Mouse (Mus musculus): ENCODE results near the gene Prm3. TPM values are rescaled to one million over a fixed set of nuclear protein-coding genes. Genes with fewer than 3 reads are reported as not detected.
"Not testable (repeated sequence)": the region's sequence is repeated elsewhere in the genome, so short reads cannot be mapped to it uniquely, and the experiment has no call there.

Gene Prm3
- total RNA-seq, 2 experiments from 2014 or later: not detected

DNA sequence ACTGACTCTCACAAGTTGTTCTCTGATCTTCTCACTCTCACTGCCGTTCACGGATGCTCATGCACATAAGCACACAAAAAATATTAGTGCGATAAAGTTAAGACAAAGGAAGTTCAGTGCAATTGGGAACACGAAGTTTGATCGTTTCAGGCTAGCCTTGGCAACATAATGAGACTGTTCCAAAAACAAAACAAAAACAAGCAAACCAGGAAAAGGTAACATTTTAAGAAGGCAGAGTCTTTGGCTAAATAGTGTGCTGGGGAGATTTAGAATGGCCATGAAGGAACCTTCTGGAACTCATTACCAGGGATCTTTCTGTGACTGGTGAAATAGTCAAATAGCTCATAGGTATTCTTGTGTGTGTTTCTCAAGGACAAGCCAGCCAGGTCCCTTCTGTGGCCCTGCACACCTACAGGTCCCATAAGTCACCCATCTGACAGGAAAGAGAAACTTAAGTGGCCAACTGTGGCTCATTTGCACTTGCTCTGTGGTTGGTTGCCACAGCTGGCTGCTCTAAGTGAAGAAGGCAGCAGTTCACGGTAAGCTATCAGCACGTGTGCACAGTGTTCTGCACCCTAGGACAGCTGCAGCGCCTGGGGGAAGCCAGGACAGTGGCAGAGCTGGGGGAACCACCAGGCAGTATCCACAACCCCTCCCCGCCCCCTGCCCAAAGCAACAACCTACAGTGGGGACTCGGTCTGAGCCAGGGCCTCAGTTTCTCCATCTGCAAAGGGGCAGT is 15.2 kb upstream of the Prm3 start, which contains the start of gene Prm1:
Gene Prm1, minus strand, starts transcription at position 51 of the 739 bp plus-strand sequence.
- 0 out of 2 replicates have a peak, but pooled peaks have one; percentile 29 for ATAC-seq (replicated peaks; ENCODE audit: poor library complexity)

DNA sequence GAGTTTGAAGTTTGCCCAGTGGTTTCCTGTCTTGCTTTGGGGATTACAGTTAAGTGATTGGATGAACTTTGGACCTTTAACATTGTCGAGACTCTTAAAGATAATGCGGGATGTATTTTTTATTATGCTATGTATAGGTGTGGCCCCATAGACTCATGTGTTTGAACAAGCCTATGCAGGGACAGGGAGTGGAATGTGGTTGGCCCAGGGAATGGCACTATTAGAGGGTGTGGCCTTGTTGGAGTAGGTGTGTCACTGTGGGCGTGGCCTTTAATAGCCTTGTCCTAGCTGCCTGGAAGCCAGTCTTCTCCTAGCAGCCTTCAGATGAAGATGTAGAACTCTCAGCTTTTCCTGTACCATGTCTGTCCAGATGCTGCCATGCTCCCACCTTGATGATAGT is 11.7 kb upstream of the Prm3 start:
- ATAC-seq (replicated peaks; ENCODE audit: poor library complexity): not testable (repeated sequence)

DNA sequence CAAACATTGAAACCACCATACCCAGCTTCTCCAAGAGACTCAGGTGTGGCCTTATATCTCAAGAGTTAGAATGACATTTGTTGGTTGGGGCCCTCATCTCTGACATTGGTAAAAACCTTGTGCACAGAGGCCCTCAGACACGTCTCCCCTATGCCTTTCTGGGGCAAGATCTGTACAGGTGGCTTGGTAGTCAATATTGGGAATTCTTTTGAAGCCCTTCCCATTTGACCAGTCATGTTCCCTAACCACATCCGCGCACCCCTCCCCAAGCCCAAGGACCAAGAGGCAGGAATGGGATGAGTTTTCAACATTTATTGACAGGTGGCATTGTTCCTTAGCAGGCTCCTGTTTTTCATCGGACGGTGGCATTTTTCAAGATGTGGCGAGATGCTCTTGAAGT is 5.3 kb upstream of the Prm3 start, which contains the start of gene Prm2:
Gene Prm2, minus strand, starts transcription at position 101 of the 400 bp plus-strand sequence.
- no peak for ATAC-seq (replicated peaks; ENCODE audit: poor library complexity)

DNA sequence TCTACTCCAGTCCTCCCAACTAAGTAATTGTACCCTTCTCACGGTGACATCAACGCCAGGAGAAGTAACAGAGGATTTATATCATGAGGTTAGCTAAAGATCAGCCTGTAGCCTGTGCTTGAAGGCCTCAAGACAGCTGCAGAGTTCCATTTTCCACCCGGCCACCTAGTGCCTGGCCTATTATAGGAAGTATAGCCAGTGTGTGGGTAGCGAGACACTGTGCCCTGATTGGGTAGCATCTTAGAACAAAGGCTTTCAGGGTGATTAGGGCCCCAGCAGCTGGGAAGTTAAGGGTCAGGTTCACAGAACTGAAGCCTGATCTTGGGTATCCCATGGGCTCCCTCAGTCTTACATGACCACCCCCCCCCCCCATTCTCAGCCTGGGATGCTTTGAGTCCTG is 1.8 kb downstream of the Prm3 start:
- no peak for ATAC-seq (replicated peaks; ENCODE audit: poor library complexity)

DNA sequence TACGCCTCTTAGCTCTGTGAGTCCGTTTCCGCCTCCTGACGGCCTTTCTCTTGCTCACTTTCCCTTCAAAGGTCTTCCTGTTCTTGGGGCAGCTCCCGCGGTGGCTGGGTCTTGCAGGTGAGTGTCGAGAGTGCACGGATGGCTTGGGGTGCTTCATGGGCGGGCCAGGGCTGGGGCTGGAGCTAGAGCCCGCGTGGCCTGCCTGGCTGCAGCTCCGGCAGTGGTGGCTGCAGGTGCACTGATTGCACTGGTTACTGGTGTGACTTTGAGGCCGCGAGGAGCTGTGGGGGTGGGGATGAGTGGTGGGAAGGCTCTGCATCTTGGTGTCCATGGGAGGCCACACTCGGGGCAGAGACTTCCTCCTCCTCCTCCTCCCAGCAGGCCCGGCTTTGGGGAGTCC is 2.4 kb downstream of the Prm3 start, which contains the start of gene Tnp2:
Gene Tnp2, minus strand, starts transcription at position 390 of the 400 bp plus-strand sequence.
- no peak for ATAC-seq (replicated peaks; ENCODE audit: poor library complexity)

DNA sequence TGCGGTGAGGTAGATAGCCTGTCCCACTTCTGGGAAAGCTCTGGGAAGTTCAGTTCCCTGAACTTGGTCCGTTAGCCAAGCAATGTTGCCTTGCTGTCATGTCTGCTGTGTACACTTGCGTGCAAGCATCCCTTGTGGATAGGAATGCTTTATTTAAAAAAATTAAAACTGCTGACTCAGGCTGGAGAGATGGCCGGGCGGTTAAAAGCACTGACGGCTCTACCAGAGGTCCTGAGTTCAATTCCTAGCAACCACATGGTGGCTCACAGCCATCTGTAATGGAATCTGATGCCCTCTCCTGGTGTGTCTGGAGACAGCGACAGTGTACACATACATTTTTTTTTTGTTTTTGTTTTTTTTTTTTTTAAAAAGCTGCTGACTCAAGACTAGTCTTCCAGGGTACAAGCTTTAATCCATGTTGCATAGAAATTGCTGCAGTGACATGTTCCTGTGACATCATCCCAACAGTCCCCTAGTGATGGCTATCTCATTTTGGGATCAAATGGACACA is 3.1 kb downstream of the Prm3 start:
- ATAC-seq (replicated peaks; ENCODE audit: poor library complexity): no peak

DNA sequence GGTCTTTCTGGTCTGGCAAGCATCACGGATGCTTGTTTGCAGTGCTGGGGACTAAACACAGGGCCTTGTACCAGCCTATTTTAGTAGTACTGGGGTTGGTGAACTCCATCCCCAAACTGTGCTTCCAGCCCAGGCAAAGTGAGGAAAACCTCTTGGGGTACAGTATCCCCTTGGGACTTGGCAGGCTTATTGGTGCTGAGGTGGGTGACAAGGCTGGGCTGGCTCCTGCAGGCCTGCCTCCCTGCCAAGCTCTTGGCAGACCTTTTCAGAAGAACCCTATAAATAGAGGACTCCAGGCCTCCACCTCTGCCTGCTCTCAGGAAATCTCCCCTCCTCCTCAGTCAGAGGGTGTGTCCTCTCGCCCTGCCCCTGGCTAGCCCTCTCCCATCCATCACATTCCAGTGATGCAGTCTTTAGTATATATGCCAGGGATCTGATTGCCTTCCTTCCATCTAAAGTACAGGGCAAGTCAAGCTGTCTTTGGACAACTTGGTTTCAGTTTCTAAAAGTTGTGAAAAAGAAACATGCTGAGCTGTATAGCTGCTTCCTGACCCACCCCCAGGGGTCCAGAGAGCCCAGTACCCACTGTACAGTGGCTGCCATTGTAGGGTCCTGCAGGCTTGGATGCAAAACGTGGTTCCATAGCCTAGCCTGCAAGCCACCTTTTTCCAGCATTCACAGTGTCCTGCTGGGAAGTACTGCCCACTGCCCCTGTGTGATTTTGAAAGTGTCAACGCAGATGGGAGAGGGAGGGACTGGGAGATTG is 3.7 kb downstream of the Prm3 start:
- no peak for ATAC-seq (replicated peaks; ENCODE audit: poor library complexity)

DNA sequence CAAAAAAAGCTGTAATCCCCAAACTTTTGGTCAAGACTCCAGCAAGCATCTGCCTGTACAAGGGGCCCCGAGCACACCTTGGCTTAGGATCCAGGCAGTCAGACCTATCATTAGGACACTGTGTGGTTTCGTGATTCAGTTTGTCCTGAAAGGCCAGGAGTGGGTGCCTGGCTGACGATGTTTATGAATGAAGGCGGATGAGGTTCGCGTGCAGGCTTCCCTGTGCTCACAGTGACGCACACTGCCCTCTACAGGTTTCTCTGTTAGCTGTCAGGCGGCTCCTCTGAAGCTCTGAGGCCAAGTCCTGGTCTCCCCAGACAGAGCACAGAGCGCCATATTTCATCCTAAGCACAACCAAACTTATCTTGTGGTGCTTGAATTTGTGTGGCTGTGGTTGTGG is 4.4 kb downstream of the Prm3 start:
- peak; percentile 66 for ATAC-seq (replicated peaks; ENCODE audit: poor library complexity)

DNA sequence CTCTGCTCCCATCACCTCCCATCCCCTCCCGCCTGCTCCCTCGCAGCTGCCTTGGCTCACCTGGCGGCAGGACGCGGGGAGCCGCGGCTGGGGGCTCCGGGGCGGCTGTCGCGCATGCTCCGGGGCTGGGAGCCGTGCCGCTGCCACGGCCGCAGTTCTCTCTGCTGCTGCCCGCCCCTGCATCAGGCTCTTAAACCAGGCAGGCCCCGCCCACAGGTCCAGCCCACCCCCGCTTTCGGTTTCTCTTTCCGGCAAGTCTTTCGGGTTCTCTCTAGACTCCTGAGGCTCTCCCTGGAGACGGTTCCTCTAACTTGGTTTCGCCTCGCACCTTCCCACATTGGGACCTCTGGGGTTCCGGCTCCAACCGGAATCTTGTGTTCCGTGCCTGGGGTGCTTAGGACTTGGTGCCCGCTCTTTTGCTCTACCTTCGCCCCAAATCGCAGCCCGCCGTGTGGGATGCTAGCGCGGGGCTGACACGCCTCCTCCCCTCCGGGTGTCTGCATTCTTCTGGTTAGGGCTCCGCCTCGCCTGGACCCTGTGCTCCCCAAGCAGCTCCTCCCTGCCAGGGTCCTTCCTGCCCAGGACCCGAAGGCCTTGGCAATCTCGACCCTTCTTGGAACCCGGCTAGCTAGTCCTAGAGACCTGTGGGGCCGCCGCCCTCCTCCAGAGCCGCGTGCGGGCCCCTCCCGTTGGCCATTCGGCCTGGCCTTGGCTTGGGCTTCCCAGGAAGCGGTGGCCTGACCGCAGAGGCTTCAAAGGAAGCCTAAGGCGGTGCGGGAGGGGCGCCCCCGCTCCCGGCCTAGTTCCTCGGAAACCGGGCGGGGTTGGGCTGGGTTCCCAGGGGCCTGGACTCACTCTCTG is 5.1 kb downstream of the Prm3 start, which contains the start of gene Socs1:
Gene Socs1, minus strand, starts transcription at position 166 of the 861 bp plus-strand sequence.
- peak; percentile 63 for ATAC-seq (replicated peaks; ENCODE audit: poor library complexity)

DNA sequence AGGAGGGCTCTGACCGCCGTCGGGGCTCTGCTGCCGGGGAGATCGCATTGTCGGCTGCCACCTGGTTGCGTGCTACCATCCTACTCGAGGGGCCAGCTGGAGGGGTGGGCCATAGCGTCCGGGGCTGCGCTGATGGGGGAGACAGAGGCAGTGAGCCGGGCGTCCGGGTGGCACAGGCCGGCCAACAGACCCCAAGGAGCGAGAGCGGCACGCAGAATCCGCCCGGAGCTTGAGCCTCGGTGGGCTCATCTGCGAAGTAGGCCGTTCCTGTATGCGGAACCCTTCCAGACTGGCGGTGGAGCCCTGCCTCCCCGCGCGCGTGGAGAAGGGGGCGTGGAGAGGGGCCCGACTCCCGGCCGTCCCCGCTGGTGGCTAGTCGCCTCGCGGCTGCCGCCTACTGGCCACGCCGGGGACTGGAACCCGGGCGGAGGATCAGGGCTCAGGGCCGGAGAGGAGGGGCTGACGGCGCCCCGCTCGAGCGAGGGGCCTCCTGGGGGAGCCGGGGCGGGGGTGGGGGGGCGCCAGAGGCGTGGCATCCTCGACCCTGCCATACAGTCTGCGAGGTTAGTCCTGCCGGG is 5.8 kb downstream of the Prm3 start:
- ATAC-seq (replicated peaks; ENCODE audit: poor library complexity): peak; percentile 64

DNA sequence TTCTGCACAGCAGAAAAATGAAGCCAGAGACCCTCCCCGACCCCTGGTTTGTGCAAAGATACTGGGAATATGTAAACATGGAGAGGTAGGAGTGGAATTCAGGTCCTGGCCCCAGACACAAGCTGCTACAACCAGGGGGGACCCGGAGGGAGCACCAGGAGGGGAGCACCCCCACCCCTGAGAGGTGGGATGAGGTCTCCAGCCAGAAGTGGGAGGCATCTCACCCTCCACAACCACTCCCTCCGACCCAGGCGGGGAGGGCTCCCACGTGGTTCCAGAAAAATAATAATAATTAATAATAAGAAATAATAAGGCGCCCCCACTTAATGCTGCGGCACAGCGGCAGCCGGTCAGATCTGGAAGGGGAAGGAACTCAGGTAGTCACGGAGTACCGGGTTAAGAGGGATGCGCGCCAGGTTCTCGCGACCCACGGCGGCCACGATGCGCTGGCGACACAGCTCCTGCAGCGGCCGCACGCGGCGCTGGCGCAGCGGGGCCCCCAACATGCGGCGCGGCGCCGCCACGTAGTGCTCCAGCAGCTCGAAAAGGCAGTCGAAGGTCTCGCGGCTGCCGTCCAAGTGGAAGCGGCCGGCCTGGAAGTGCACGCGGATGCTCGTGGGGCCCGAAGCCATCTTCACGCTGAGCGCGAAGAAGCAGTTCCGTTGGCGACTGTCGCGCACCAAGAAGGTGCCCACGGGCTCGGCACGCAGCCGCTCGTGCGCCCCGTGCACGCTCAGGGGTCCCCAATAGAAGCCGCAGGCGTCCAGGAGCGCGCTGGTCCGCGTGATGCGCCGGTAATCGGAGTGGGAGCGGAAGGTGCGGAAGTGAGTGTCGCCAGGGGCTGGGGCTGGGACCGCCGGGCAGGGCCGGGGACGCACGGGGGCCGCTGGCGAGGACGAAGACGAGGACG is 6.6 kb downstream of the Prm3 start:
- ATAC-seq (replicated peaks; ENCODE audit: poor library complexity): no peak

DNA sequence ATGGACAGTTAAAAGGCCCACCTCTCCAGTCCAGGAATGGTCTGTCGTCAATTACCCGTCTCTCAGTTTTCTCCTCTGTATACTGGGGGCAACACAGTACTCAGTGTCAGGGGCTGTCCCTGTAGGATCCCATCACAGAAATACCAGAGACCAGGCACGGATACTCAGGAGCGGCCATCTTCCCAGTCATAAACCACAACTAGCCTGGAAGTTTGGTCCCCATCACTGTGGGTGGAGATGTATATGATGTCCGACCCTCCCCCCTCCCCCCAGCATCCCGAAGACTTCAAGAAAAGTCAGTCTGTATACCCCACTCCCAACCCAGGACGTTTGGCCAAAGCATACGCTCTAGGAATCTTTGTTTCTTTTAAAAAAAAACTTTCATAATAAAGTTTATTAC is 7.3 kb downstream of the Prm3 start:
- ATAC-seq (replicated peaks; ENCODE audit: poor library complexity): no peak

DNA sequence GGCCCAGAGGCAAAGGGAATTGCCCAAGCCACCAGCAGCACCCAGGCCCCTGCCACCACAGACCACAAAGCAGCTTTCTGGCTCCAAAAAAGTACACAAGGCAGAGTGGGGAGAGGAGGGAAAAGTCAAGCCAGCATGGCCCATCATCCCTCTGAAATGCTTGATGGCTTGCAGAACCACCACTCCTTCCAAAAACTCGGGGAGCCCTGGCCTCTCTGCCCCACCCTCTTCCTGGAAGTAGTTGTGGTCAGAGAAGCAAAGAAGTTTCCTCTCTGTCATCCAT is 7.6 kb downstream of the Prm3 start:
- peak; percentile 23; the same call in 1 of the 2 replicates for ATAC-seq (replicated peaks; ENCODE audit: poor library complexity)

DNA sequence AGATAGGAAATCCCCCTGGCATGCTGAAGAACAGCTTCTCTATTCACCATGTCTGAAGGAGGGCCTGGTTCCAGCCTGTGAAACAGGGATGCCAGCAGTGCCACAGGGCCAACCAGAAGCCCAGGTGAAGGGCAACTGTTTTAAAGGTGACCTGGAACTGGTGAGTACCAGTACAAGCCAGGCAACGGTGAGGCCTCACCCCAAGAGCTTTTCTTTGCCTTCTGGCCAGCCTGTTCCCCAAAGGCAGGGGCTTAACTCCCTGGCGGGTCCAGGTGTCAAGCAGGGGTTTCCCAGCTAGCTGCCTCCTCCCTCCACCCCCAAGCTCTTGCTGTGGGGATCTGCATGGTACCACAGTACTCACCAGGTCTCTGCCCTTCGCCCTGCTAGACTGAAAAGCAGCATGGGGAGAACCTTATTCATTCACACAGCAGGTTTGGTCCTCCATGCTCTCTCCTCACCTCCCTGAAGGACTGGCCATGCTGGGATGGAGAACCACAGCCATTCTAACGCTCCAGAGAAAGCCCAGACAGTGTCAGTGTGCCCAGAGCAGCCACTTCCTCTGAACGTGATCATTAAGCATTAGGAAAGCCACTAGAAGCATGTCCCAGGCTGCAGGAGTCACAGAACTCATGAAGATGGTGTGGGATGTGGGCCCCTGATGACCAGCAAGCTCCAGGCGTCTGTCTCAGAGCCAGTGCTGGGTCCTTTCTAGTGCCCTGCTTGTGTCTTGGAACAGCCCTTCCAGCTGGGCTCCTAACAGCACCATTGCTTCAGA is 8.2 kb downstream of the Prm3 start:
- no peak; the same call in 1 of the 2 replicates for ATAC-seq (replicated peaks; ENCODE audit: poor library complexity)

DNA sequence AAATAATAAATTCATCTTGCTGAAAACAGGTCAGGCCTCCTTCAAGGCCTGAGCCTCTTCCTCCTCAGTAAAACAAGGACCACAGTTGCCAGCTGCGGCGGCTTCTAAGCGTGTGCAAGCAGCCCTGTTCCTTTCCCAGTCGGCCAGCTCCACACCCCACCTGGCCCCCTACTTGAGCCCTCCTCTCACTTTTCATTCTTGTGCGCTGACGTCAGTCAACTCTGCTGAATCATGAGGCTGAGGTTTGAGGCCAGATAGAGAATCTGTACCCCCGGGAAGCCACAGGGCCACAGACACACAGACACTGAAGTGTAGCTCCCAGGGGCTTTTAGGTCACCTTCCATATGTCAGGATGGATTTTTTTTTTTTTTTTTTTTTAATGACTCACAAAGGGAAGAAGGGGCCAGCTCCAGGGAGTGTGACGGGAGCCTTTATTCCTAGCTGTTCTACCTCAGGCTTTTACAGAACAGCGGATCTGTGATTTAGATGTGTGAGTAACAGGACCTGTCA is 8.8 kb downstream of the Prm3 start:
- ATAC-seq (replicated peaks; ENCODE audit: poor library complexity): no peak

DNA sequence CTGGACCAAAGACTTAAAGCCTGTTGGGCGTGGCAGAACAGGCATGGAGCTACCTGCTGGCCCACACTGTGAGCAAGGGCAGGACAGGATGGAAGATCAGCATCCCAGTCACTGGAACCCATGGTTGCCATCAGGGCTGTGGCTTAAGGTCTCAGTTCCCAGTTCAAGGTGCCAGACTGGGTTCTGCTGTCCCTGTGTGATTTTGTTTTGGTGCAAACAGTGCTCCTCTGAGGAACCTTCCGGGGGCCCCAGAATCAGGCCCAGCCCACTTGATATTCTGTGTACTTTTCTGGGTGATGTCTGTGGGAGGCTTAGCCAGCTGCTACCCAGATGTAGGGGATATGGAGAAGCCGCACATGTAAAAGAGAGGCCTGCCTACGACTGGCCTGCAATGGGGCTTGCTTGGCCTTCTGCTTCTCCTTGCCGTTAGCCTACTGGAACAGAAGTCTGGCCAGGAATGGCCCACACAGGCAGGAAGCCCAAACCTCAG is 10.0 kb downstream of the Prm3 start:
- ATAC-seq (replicated peaks; ENCODE audit: poor library complexity): no peak

DNA sequence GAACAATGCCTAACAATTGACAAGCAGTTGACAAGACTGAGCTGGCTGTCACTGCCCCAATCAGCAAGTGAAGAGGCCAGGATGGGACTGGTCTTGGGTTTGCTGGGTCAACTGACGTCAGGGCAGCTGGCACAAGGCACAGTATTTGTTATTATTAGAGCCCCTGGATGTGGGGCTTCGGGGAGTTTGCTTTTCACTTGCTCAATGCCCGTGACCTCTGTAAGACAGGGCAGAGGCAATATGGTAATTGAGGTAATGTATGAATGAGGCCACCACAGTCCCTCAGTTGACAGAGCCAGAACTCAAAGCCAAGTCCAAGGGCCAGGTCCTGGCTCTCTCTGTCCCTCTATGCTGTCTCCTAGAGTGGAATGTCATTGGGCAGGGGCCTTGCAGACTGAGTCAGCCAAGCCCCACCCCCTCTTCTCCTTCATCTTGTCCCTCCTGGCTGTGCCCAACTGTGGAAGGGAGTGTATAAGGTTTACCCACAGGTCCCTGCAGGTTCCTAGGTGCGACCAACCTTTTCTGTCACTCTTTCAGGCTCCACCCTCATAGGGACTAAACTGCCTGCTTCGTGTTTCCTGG is 13.0 kb downstream of the Prm3 start:
- ATAC-seq (replicated peaks; ENCODE audit: poor library complexity): no peak

DNA sequence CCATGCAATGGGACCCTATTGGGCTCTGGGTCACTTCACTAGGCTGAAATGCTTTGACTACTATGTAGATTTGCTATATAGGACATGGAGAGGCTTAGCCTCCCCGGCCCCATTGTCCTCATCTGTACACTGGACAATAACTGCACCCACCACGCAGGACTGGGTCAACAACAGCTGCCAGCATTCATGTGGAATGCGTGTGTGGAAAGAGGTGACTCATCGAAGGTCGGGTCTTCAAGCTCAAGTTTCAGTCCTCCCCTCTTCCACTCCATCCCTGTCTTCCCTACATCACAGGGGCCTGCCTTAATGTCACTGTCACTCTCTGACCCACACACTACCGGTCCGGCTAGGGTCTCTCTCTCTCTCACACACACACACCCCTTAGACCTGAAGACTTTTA is 14.4 kb downstream of the Prm3 start:
- no peak for ATAC-seq (replicated peaks; ENCODE audit: poor library complexity)

All from megakaryocyte progenitor cell, adult 5-6 weeks (primary cell).